Comparison of ENCODE assay signal across 11 mouse cellular contexts in the genomic region with DNA sequence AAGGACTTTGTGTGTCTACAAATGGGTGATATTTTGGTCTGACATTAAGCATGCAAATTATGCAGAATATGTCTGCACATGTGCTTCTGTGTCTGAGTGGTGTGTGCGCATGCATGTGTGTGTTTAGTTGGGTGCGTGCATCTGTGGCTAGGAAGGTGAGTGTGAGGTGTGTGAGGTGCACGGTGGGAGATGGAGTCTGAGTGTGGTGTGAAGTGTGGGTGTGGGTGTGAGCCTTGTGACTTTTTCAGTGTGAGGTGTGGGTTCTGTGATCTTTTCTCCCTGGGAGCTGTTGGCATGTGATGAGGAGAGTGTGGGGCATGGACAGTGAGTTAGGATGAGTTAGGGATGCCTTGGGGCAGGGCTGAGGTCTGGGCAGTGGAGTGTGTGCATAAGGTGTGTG. TPM values are rescaled to one million over a fixed set of nuclear protein-coding genes. Genes with fewer than 3 reads are reported as not detected.
DNase-seq lines count a peak whose midpoint lies in the region; ATAC-seq and TF ChIP-seq lines count a peak whose summit lies in the region.
"Had no signal": no experiment of that assay in that cellular context is flagged by ENCODE, and none has a peak within 500 bp of the region (broad histone marks: within the 10 kb centered on the region; RNA-seq: fewer than 3 reads in every experiment).

No protein-coding gene starts in this region.

- H3K4me3 ChIP-seq in heart, embryonic 14.5 days (ENCODE audit: control insufficient read depth in 1 of 2, insufficient read depth in 1 of 2, low read depth in 1 of 2, low read length in 2 of 2), result no peak overlapping the region
- no peak overlapping the region for H3K4me3 ChIP-seq in midbrain, embryonic 14.5 days (replicated peaks; ENCODE audit: low read depth, low read length)
- H3K4me3 ChIP-seq in midbrain, embryonic 10.5 days, result no peak overlapping the region
- 0 out of 2 replicates have a peak overlapping the region, but pooled peaks have one; percentile 1 for H3K4me3 ChIP-seq in liver, embryonic 12.5 days
- H3K4me3 ChIP-seq in stomach, postnatal 0 days (ENCODE audit: low read depth, low read length), result peak overlapping the region; percentile 15; the same call in 1 of the 2 replicates

- no peak overlapping the region for H3K9ac ChIP-seq in heart, embryonic 14.5 days (ENCODE audit: low read length)
- no peak overlapping the region for H3K9ac ChIP-seq in midbrain, embryonic 14.5 days (replicated peaks; ENCODE audit: low read length)
- no peak overlapping the region for H3K9ac ChIP-seq in liver, embryonic 12.5 days
- H3K9ac ChIP-seq in stomach, postnatal 0 days (ENCODE audit: low read length), result no peak overlapping the region

- peaks cover 52% of the 10 kb centered on the region for H3K27me3 ChIP-seq in heart, embryonic 14.5 days (ENCODE audit: control insufficient read depth, insufficient read depth, low read length)
- peaks cover 11% of the 10 kb centered on the region; the same call in 1 of the 2 replicates for H3K27me3 ChIP-seq in midbrain, embryonic 14.5 days (ENCODE audit: control insufficient read depth, insufficient read depth, low read length)
- peaks cover 60% of the 10 kb centered on the region for H3K27me3 ChIP-seq in midbrain, embryonic 10.5 days (ENCODE audit: low read depth, poor library complexity, severe bottlenecking)
- H3K27me3 ChIP-seq in liver, embryonic 12.5 days (replicated peaks), result peaks cover 79% of the 10 kb centered on the region
- no peaks in the 10 kb centered on the region for H3K27me3 ChIP-seq in stomach, postnatal 0 days (ENCODE audit: control insufficient read depth, insufficient read depth, low read length)

- H3K36me3 ChIP-seq in heart, embryonic 14.5 days (ENCODE audit: control insufficient read depth, insufficient read depth, low read length), result no peaks in the 10 kb centered on the region
- no peaks in the 10 kb centered on the region for H3K36me3 ChIP-seq in midbrain, embryonic 14.5 days (ENCODE audit: control insufficient read depth, insufficient read depth, low read length)
- H3K36me3 ChIP-seq in midbrain, embryonic 10.5 days, result no peaks in the 10 kb centered on the region
- no peaks in the 10 kb centered on the region for H3K36me3 ChIP-seq in liver, embryonic 12.5 days
- no peaks in the 10 kb centered on the region for H3K36me3 ChIP-seq in stomach, postnatal 0 days (ENCODE audit: control insufficient read depth, insufficient read depth, low read length)

- DNase-seq in heart, adult 18-20 months, result no peak
- DNase-seq in midbrain, embryonic 14.5 days, result no peak
- no peak for DNase-seq in midbrain, embryonic 10.5 days (ENCODE audit: low spot score)
- no peak for DNase-seq in stomach, postnatal 0 days (ENCODE audit: low spot score)
- DNase-seq in right cerebral cortex, postnatal 4 days, result no peak
- DNase-seq in adrenal gland, postnatal 14 days, result no peak
- DNase-seq: right cerebral cortex, adult 18-20 months had no signal

- no peak for TF ChIP-seq CTCF in stomach, postnatal 0 days (IDR thresholded peaks at IDR 0.05; ENCODE audit: low read depth)

- peak overlapping the region; percentile 97; the same call in 1 of the 2 replicates for H3K4me2 ChIP-seq in heart, embryonic 14.5 days (ENCODE audit: low read length)
- 0 out of 2 replicates have a peak overlapping the region, but pooled peaks have one; percentile 27 for H3K4me2 ChIP-seq in midbrain, embryonic 14.5 days (ENCODE audit: low read length)
- no peak overlapping the region for H3K4me2 ChIP-seq in liver, embryonic 12.5 days
- H3K4me2 ChIP-seq in stomach, postnatal 0 days (replicated peaks; ENCODE audit: low read depth), result no peak overlapping the region

- peaks cover 2 to 4% of the 10 kb centered on the region in 2 experiments; a peak in 2 of 4 replicates for H3K4me1 ChIP-seq in heart, embryonic 14.5 days (ENCODE audit: control insufficient read depth in 2 of 2, insufficient read depth in 2 of 2, low read length in 2 of 2)
- peaks cover 8% of the 10 kb centered on the region; the same call in 1 of the 2 replicates for H3K4me1 ChIP-seq in midbrain, embryonic 14.5 days (ENCODE audit: control insufficient read depth, insufficient read depth, low read length)
- peaks cover 32% of the 10 kb centered on the region for H3K4me1 ChIP-seq in midbrain, embryonic 10.5 days
- peaks cover 12% of the 10 kb centered on the region for H3K4me1 ChIP-seq in liver, embryonic 12.5 days
- no peaks in the 10 kb centered on the region for H3K4me1 ChIP-seq in stomach, postnatal 0 days (replicated peaks; ENCODE audit: control insufficient read depth, insufficient read depth)

- ATAC-seq in heart, embryonic 14.5 days (ENCODE audit: insufficient number of reproducible peaks, insufficient read depth, low FRiP score, low read depth), result no peak
- ATAC-seq in midbrain, embryonic 14.5 days (ENCODE audit: low FRiP score, low TSS enrichment), result no peak
- ATAC-seq in liver, embryonic 12.5 days, result no peak
- no peak for ATAC-seq in stomach, postnatal 0 days (ENCODE audit: low FRiP score, low TSS enrichment)

- H3K9me3 ChIP-seq in heart, embryonic 14.5 days (ENCODE audit: control insufficient read depth, low read length), result no peaks in the 10 kb centered on the region
- H3K9me3 ChIP-seq in midbrain, embryonic 14.5 days (ENCODE audit: control insufficient read depth, low read length), result no peaks in the 10 kb centered on the region
- H3K9me3 ChIP-seq in midbrain, embryonic 10.5 days (replicated peaks), result no peaks in the 10 kb centered on the region
- no peaks in the 10 kb centered on the region for H3K9me3 ChIP-seq in liver, embryonic 12.5 days (replicated peaks)
- H3K9me3 ChIP-seq in stomach, postnatal 0 days (ENCODE audit: control insufficient read depth, low read length), result no peaks in the 10 kb centered on the region

- 83% methylated on average over 3 of the region's 3 CpGs for WGBS in heart, embryonic 14.5 days
- WGBS in midbrain, embryonic 14.5 days, result 92% methylated on average over 3 of the region's 3 CpGs
- 91% methylated on average over 3 of the region's 3 CpGs for WGBS in midbrain, embryonic 10.5 days
- WGBS in liver, embryonic 12.5 days (ENCODE audit: insufficient replicate concordance), result 74% methylated on average over 3 of the region's 3 CpGs
- WGBS in stomach, postnatal 0 days, result 78% methylated on average over 3 of the region's 3 CpGs

- no peak for TF ChIP-seq EP300 in stomach, postnatal 0 days (optimal IDR thresholded peaks at IDR 0.05)

- H3K27ac ChIP-seq in heart, embryonic 14.5 days (replicated peaks in 1 of 2; ENCODE audit: control insufficient read depth in 1 of 2, insufficient read depth in 1 of 2, low read depth in 2 of 2, low read length in 2 of 2), result no peak overlapping the region
- H3K27ac ChIP-seq in midbrain, embryonic 14.5 days (replicated peaks; ENCODE audit: low read depth, low read length), result no peak overlapping the region
- no peak overlapping the region for H3K27ac ChIP-seq in midbrain, embryonic 10.5 days (replicated peaks)
- H3K27ac ChIP-seq in liver, embryonic 12.5 days, result no peak overlapping the region
- no peak overlapping the region for H3K27ac ChIP-seq in stomach, postnatal 0 days (replicated peaks)
- H3K27ac ChIP-seq: macrophage had no signal

RNA-seq across cellular contexts. Expression of gene Pde2a, which starts 31.8 kb away (rescaled TPM):
- polyA plus RNA-seq in heart, embryonic 14.5 days (2014; fragmentation: Nextera tagmentation; extraction: Ambion mirVana), result 12.9 and 13.8 TPM in 2 replicates
- 10 to 100 TPM; 43.4 to 49.6 TPM for total RNA-seq in heart, adult 18-20 months (2021)
- 23.0 and 25.7 TPM in 2 replicates for polyA plus RNA-seq in midbrain, embryonic 14.5 days (2014; fragmentation: Nextera tagmentation; extraction: Ambion mirVana)
- 11.9 and 13.4 TPM in 2 replicates for polyA plus RNA-seq in midbrain, embryonic 10.5 days (2016; fragmentation: Nextera tagmentation; extraction: Ambion mirVana)
- polyA plus RNA-seq in liver, embryonic 12.5 days (2016; fragmentation: Nextera tagmentation; extraction: Ambion mirVana), result 11.9 and 12.0 TPM in 2 replicates
- polyA plus RNA-seq in stomach, postnatal 0 days (2015; fragmentation: Nextera tagmentation; extraction: Ambion mirVana), result 9.2 and 9.5 TPM in 2 replicates
- 132 and 141 TPM in 2 replicates for total RNA-seq in adrenal gland, postnatal 14 days (2021)

RNA-seq across cellular contexts. Expression of gene Gm45837, which starts 42.6 kb away (rescaled TPM):
- polyA plus RNA-seq in heart, embryonic 14.5 days (2014; fragmentation: Nextera tagmentation; extraction: Ambion mirVana), result 0.26 TPM in 1 of 2 replicates, not detected in the other
- 1 to 10 TPM; 2.6 to 3.0 TPM for total RNA-seq in heart, adult 18-20 months (2021)
- polyA plus RNA-seq in midbrain, embryonic 14.5 days (2014; fragmentation: Nextera tagmentation; extraction: Ambion mirVana), result not detected in 2 replicates
- 3.0 TPM in 1 of 2 replicates, not detected in the other for polyA plus RNA-seq in midbrain, embryonic 10.5 days (2016; fragmentation: Nextera tagmentation; extraction: Ambion mirVana)
- not detected in 2 replicates for polyA plus RNA-seq in liver, embryonic 12.5 days (2016; fragmentation: Nextera tagmentation; extraction: Ambion mirVana)
- 0.24 TPM in 1 of 2 replicates, not detected in the other for polyA plus RNA-seq in stomach, postnatal 0 days (2015; fragmentation: Nextera tagmentation; extraction: Ambion mirVana)
- total RNA-seq in adrenal gland, postnatal 14 days (2021), result not detected in 2 replicates
- total RNA-seq: gastrocnemius, adult 18-20 months had no signal
- polyA plus RNA-seq: macrophage had no signal

Comparison
In these comparisons a context has a peak if more than half of its experiments do, and no peak if none do; other contexts are left out.
1. H3K4me2 ChIP-seq: peak in heart, embryonic 14.5 days (single experiment) and midbrain, embryonic 14.5 days (single experiment); none in liver, embryonic 12.5 days (single experiment) and stomach, postnatal 0 days (single experiment).
2. H3K4me3 ChIP-seq: peak in liver, embryonic 12.5 days (single experiment) and stomach, postnatal 0 days (single experiment); none in heart, embryonic 14.5 days (0 of 2), midbrain, embryonic 14.5 days (single experiment) and midbrain, embryonic 10.5 days (single experiment).